Mouse (Mus musculus): ENCODE results near the gene Fam71d. TPM values are rescaled to one million over a fixed set of nuclear protein-coding genes. Genes with fewer than 3 reads are reported as not detected.

The Fam71d gene
- total and polyA plus RNA-seq, 3 experiments, result not detected

- peak; percentile 52 for DNase-seq (ENCODE audit: low read depth, low spot score)
- Histone ChIP-seq H3K36me3 (ENCODE audit: control insufficient read depth in 1 of 2, insufficient read depth in 2 of 2, low read length in 2 of 2) (peaks cover 0 to 12% of the 10 kb centered on the region in 2 experiments; a peak in 2 of 4 replicates), H3K27me3 (ENCODE audit: control insufficient read depth in 1 of 2, insufficient read depth in 2 of 2, low read length in 2 of 2) (no peaks in the 10 kb centered on the region), H3K79me2 (ENCODE audit: control insufficient read depth, insufficient read depth, low read length, poor library complexity) (no peaks in the 10 kb centered on the region), H3K9ac (ENCODE audit: control insufficient read depth, low read depth, low read length, poor library complexity, severe bottlenecking) (no peak overlapping the region), H3K4me3 (ENCODE audit: control insufficient read depth in 1 of 2, insufficient read depth in 1 of 2, low read depth in 2 of 2, low read length in 2 of 2) (no peak overlapping the region), H3K4me1 (ENCODE audit: control insufficient read depth in 1 of 2, insufficient read depth in 2 of 2, low read length in 2 of 2) (peaks cover 5 to 10% of the 10 kb centered on the region in 2 experiments), H3K9me3 (replicated peaks; ENCODE audit: insufficient read depth, low read length) (no peaks in the 10 kb centered on the region), H3K27ac (ENCODE audit: control insufficient read depth, low read depth, low read length) (no peak overlapping the region)
- TF ChIP-seq GATA1 (IDR thresholded peaks at IDR 0.05; ENCODE audit: low read depth, low read length), result peak; percentile 67; the same call in 1 of the 2 replicates
- TF ChIP-seq POLR2AphosphoS2 (IDR thresholded peaks at IDR 0.05; ENCODE audit: low read length), result no peak
- TF ChIP-seq TCF12 (IDR thresholded peaks at IDR 0.05; ENCODE audit: low read depth, low read length), result no peak
- TF ChIP-seq EP300 (IDR thresholded peaks at IDR 0.05; ENCODE audit: low read depth in 1 of 2, low read length in 2 of 2), result peak in 1 of 2 experiments; percentile 46; a peak in 3 of 4 replicates
- TF ChIP-seq SMC3 (IDR thresholded peaks at IDR 0.05; ENCODE audit: low read depth, low read length), result no peak
- TF ChIP-seq TBP (IDR thresholded peaks at IDR 0.05; ENCODE audit: low read depth, low read length), result no peak
- TF ChIP-seq MYB (IDR thresholded peaks at IDR 0.05; ENCODE audit: low read depth, low read length), result no peak
- TF ChIP-seq MAX (IDR thresholded peaks at IDR 0.05; ENCODE audit: low read length), result no peak
These were observed 46.1 kb upstream of the Fam71d start for GRCm38 (mm10) chr12:78645282-78645681.

- H3K79me2 ChIP-seq (ENCODE audit: control insufficient read depth, insufficient read depth, low read length, poor library complexity), result no peaks in the 10 kb centered on the region
- no peaks in the 10 kb centered on the region for H3K27me3 ChIP-seq (ENCODE audit: control insufficient read depth in 1 of 2, insufficient read depth in 2 of 2, low read length in 2 of 2)
- peak; percentile 43 for DNase-seq (ENCODE audit: low read depth, low spot score)
- H3K27ac ChIP-seq (ENCODE audit: control insufficient read depth, low read depth, low read length), result 0 out of 2 replicates have a peak overlapping the region, but pooled peaks have one; percentile 16
- no peak overlapping the region for H3K9ac ChIP-seq (ENCODE audit: control insufficient read depth, low read depth, low read length, poor library complexity, severe bottlenecking)
- no peak overlapping the region for H3K4me3 ChIP-seq (ENCODE audit: control insufficient read depth in 1 of 2, insufficient read depth in 1 of 2, low read depth in 2 of 2, low read length in 2 of 2)
- H3K36me3 ChIP-seq (ENCODE audit: control insufficient read depth in 1 of 2, insufficient read depth in 2 of 2, low read length in 2 of 2), result peaks cover 0 to 6% of the 10 kb centered on the region in 2 experiments; a peak in 2 of 4 replicates
- H3K4me1 ChIP-seq (ENCODE audit: control insufficient read depth in 1 of 2, insufficient read depth in 2 of 2, low read length in 2 of 2), result peaks cover 2 to 4% of the 10 kb centered on the region in 2 experiments; a peak in 2 of 4 replicates
- H3K9me3 ChIP-seq (replicated peaks; ENCODE audit: insufficient read depth, low read length), result no peaks in the 10 kb centered on the region
- TF ChIP-seq MYB (IDR thresholded peaks at IDR 0.05; ENCODE audit: low read depth, low read length) (no peak), NELFE (IDR thresholded peaks at IDR 0.05; ENCODE audit: low read depth, low read length) (no peak), KAT2A (conservative IDR thresholded peaks at IDR 0.05; ENCODE audit: low read depth, low read length) (no peak), POLR2AphosphoS2 (IDR thresholded peaks at IDR 0.05; ENCODE audit: low read length) (no peak), POLR2AphosphoS5 (IDR thresholded peaks at IDR 0.05; ENCODE audit: borderline replicate concordance, low read depth, low read length) (no peak), MXI1 (IDR thresholded peaks at IDR 0.05; ENCODE audit: low read depth, low read length) (peak; percentile 52; the same call in 1 of the 2 replicates), BHLHE40 (IDR thresholded peaks at IDR 0.05; ENCODE audit: borderline replicate concordance, low read depth, low read length) (no peak), USF2 (IDR thresholded peaks at IDR 0.05; ENCODE audit: borderline replicate concordance in 1 of 2, insufficient read depth in 1 of 2, low read depth in 1 of 2, low read length in 2 of 2) (no peak), GATA1 (IDR thresholded peaks at IDR 0.05; ENCODE audit: low read depth, low read length) (0 out of 2 replicates have a peak, but pooled peaks have one; percentile 12), UBTF (IDR thresholded peaks at IDR 0.05; ENCODE audit: borderline replicate concordance, insufficient read depth, low read depth, low read length) (no peak), MAZ (IDR thresholded peaks at IDR 0.05; ENCODE audit: low read depth, low read length) (no peak), CHD2 (IDR thresholded peaks at IDR 0.05; ENCODE audit: low read length) (no peak), JUND (IDR thresholded peaks at IDR 0.05; ENCODE audit: low read depth, low read length) (no peak), TCF12 (IDR thresholded peaks at IDR 0.05; ENCODE audit: low read depth, low read length) (peak; percentile 22; the same call in 1 of the 2 replicates), CHD1 (IDR thresholded peaks at IDR 0.05; ENCODE audit: low read depth, low read length) (no peak), ETS1 (IDR thresholded peaks at IDR 0.05; ENCODE audit: low read depth, low read length) (no peak), USF1 (IDR thresholded peaks at IDR 0.05; ENCODE audit: low read depth, low read length) (peak; percentile 64), CTCF (IDR thresholded peaks at IDR 0.05 in 2 of 3, conservative IDR thresholded peaks at IDR 0.05 in 1 of 3; ENCODE audit: control insufficient read depth in 1 of 3, insufficient read depth in 1 of 3, low read depth in 2 of 3, low read length in 3 of 3, poor library complexity in 1 of 3, severe bottlenecking in 1 of 3) (no peak), ELF1 (IDR thresholded peaks at IDR 0.05; ENCODE audit: low read depth, low read length) (no peak), TAL1 (IDR thresholded peaks at IDR 0.05; ENCODE audit: low read length) (no peak), SIN3A (IDR thresholded peaks at IDR 0.05; ENCODE audit: low read length) (no peak), EP300 (IDR thresholded peaks at IDR 0.05; ENCODE audit: low read depth in 1 of 2, low read length in 2 of 2) (peak; percentile 12 to 60; a peak in 2 of 4 replicates), ZKSCAN1 (IDR thresholded peaks at IDR 0.05; ENCODE audit: low read depth, low read length) (no peak), HCFC1 (IDR thresholded peaks at IDR 0.05; ENCODE audit: low read depth, low read length) (no peak), MAFK (IDR thresholded peaks at IDR 0.05; ENCODE audit: borderline replicate concordance, low read depth, low read length) (no peak), RAD21 (IDR thresholded peaks at IDR 0.05; ENCODE audit: low read depth, low read length) (no peak), TBP (IDR thresholded peaks at IDR 0.05; ENCODE audit: low read depth, low read length) (no peak)
These were observed 31.5 kb upstream of the Fam71d start for GRCm38 (mm10) chr12:78659718-78660304.

Data from MEL (cell line).